Mouse (Mus musculus): ENCODE measurements around the gene Samd15. TPM values are rescaled to one million over a fixed set of nuclear protein-coding genes. Genes with fewer than 3 reads are reported as not detected.

The Samd15 gene
- polyA plus RNA-seq, 1 experiment from 2014 or later: 1.1 TPM

DNA sequence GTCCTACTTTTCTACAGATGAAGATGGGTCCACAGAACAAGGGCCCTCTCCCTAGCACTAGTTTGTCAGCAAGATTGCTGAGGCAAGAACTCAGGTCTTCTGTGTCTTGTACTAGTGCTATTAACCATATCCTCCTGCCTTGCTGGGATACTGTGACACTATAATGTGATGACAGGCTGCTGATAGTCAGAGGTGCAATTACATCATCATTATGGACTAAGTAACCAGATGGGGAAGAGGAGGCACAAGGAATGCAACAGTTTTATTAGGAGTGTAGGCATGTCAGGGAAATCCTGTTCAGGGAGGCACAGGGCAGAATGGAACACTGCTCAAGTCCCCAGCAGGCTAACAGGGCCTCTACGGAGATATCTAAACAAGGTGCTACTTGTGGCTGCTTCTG is 39.1 kb downstream of the Samd15 start, which contains the start of gene Noxred1:
Gene Noxred1, minus strand, starts transcription at position 101 of the 400 bp plus-strand sequence.
- H3K4me1 ChIP-seq (replicated peaks): no peaks in the 10 kb centered on the region
- no peaks in the 10 kb centered on the region for H3K27me3 ChIP-seq (replicated peaks)
- H3K36me3 ChIP-seq: peaks cover 15% of the 10 kb centered on the region; the same call in 1 of the 2 replicates
- 89% methylated on average over 1 of the region's 1 CpGs for WGBS
- H3K4me2 ChIP-seq (replicated peaks): no peak within 1 kb of the TSS
- H3K27ac ChIP-seq: no peak within 1 kb of the TSS
- no peak within 1 kb of the TSS for H3K4me3 ChIP-seq (replicated peaks)
- H3K9ac ChIP-seq: no peak within 1 kb of the TSS
- no peak for ATAC-seq
- H3K9me3 ChIP-seq: no peaks in the 10 kb centered on the region

DNA sequence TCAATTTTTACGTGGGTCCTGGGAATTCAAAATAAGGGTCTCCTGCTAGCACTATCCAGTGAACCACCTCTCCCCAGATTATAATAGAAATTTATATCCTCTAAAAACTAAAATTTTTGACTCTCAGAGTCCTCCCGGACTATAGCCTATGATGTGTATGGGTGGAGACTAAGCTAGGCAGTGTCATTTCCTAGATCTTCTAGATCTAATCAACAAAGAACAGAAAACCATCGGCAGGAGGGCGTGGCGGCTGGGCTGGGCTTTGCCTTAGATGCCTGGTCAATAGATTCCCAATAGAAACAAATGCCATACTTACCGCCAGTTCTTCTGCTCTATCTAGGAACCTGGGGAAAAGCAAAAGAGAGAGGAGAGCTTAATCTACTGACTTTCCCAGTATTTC is 50.6 kb downstream of the Samd15 start:
- Histone ChIP-seq H3K27me3 (replicated peaks) (no peaks in the 10 kb centered on the region), H3K36me3 (peaks cover 34% of the 10 kb centered on the region), H3K4me2 (replicated peaks) (no peak overlapping the region), H3K9me3 (no peaks in the 10 kb centered on the region), H3K4me1 (replicated peaks) (no peaks in the 10 kb centered on the region), H3K27ac (no peak overlapping the region), H3K4me3 (replicated peaks) (no peak overlapping the region), H3K9ac (no peak overlapping the region)
- ATAC-seq: no peak
- 89% methylated on average over 6 of the region's 6 CpGs for WGBS

DNA sequence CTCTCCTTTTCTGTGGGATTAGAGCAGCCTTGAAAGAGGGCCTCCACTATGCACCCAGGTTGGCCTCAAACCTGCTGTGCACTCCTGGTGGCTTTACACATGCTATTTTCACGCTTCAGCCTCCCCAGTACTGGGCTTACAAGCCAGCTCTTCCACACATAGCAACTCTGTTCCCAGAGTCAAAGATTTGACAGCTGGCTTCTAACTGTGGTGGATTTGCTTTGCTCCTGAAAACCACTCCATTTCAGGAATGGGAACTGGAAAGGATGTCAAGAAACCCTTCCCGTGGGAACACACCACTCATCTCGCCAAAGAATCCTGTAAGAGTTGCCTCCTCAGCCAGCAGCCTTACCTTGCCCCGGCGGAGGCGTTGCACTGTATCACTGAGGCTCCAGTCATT is 54.4 kb downstream of the Samd15 start:
- Histone ChIP-seq H3K27me3 (replicated peaks) (no peaks in the 10 kb centered on the region), H3K4me3 (replicated peaks) (no peak overlapping the region), H3K36me3 (peaks cover 36% of the 10 kb centered on the region), H3K4me2 (replicated peaks) (no peak overlapping the region), H3K4me1 (replicated peaks) (no peaks in the 10 kb centered on the region), H3K27ac (no peak overlapping the region), H3K9me3 (no peaks in the 10 kb centered on the region), H3K9ac (no peak overlapping the region)
- no peak for ATAC-seq
- 94% methylated on average over 6 of the region's 6 CpGs for WGBS

DNA sequence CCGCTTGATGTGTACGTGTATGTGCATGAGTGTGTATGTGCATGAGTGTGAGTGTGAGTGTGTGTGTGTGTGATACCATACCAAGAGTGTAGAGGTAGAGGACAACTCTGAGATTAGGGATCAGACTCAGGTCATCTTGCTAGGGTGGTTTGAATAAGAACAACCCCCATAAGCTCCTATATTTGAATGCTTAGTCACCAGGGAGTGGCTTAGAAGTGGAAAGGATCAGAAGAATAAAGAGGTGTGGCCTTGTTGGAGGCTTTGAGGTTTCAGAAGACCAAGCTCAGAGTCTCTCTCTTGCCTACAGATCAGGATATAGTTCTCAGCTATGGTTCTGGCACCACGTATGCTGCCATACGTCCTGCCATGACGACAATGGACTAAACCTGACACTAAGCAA is 57.1 kb downstream of the Samd15 start:
- H3K4me3 ChIP-seq (replicated peaks): no peak overlapping the region
- H3K9me3 ChIP-seq: no peaks in the 10 kb centered on the region
- ATAC-seq: no peak
- H3K4me1 ChIP-seq (replicated peaks): no peaks in the 10 kb centered on the region
- no peak overlapping the region for H3K27ac ChIP-seq
- no peak overlapping the region for H3K4me2 ChIP-seq (replicated peaks)
- no peak overlapping the region for H3K9ac ChIP-seq
- H3K27me3 ChIP-seq (replicated peaks): no peaks in the 10 kb centered on the region
- 95% methylated on average over 5 of the region's 5 CpGs for WGBS
- peaks cover 31% of the 10 kb centered on the region for H3K36me3 ChIP-seq

DNA sequence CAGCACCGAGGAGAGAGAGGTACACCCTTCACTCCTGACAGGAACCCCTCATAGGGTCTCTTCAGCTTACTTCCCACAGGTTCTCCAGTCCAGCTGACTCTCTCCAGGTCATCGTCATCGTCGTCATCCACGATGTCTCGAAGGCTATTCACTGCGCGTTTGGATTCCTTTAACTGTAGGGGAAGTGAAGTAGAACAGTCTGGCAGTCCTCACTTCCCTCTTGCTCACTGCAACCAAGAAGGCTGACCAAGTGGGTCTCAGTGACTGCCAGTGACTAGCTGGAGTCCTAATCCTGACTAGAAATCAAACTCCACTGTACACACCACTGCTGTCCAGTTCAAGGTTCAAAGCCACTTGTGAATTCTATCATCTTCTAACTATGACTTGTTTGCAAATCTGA is 61.0 kb downstream of the Samd15 start:
- WGBS: 96% methylated on average over 8 of the region's 8 CpGs
- Histone ChIP-seq H3K27me3 (replicated peaks) (no peaks in the 10 kb centered on the region), H3K4me3 (replicated peaks) (no peak overlapping the region), H3K27ac (no peak overlapping the region), H3K9me3 (no peaks in the 10 kb centered on the region), H3K9ac (no peak overlapping the region), H3K4me2 (replicated peaks) (no peak overlapping the region), H3K36me3 (peaks cover 13% of the 10 kb centered on the region; the same call in 1 of the 2 replicates), H3K4me1 (replicated peaks) (no peaks in the 10 kb centered on the region)
- ATAC-seq: no peak

Other genes starting within 250 kb of the Samd15 start
- gene Zdhhc22, start 209.3 kb upstream of the Samd15 start, polyA plus RNA-seq (2015; fragmentation: Nextera tagmentation; extraction: Ambion mirVana): 0.06 and 0.34 TPM in 2 replicates
- gene Tmem63c, start 178.4 kb upstream of the Samd15 start, polyA plus RNA-seq (2015; fragmentation: Nextera tagmentation; extraction: Ambion mirVana): 0.44 and 0.63 TPM in 2 replicates
- 1.1 and 1.2 TPM in 2 replicates for gene Ngb, start 97.2 kb upstream of the Samd15 start, polyA plus RNA-seq (2015; fragmentation: Nextera tagmentation; extraction: Ambion mirVana)
- 44.8 and 48.5 TPM in 2 replicates for gene Gstz1, start 52.6 kb upstream of the Samd15 start, polyA plus RNA-seq (2015; fragmentation: Nextera tagmentation; extraction: Ambion mirVana)
- gene Pomt2, start 51.8 kb upstream of the Samd15 start, polyA plus RNA-seq (2015; fragmentation: Nextera tagmentation; extraction: Ambion mirVana): 12.9 and 13.1 TPM in 2 replicates
- 1.7 TPM in 2 replicates for gene Tmed8, start 731 bp downstream of the Samd15 start, polyA plus RNA-seq (2015; fragmentation: Nextera tagmentation; extraction: Ambion mirVana)
- 0.25 and 0.36 TPM in 2 replicates for gene Noxred1, start 39.0 kb downstream of the Samd15 start, polyA plus RNA-seq (2015; fragmentation: Nextera tagmentation; extraction: Ambion mirVana)
- 36.6 and 40.1 TPM in 2 replicates for gene Vipas39, start 66.5 kb downstream of the Samd15 start, polyA plus RNA-seq (2015; fragmentation: Nextera tagmentation; extraction: Ambion mirVana)
- gene Ahsa1, start 66.8 kb downstream of the Samd15 start, polyA plus RNA-seq (2015; fragmentation: Nextera tagmentation; extraction: Ambion mirVana): 228 and 230 TPM in 2 replicates
- 0.49 and 0.55 TPM in 2 replicates for gene Ism2, start 100.0 kb downstream of the Samd15 start, polyA plus RNA-seq (2015; fragmentation: Nextera tagmentation; extraction: Ambion mirVana)
- 115 and 119 TPM in 2 replicates for gene Sptlc2, start 188.6 kb downstream of the Samd15 start, polyA plus RNA-seq (2015; fragmentation: Nextera tagmentation; extraction: Ambion mirVana)
- gene Slirp, start 244.2 kb downstream of the Samd15 start, polyA plus RNA-seq (2015; fragmentation: Nextera tagmentation; extraction: Ambion mirVana): 290 and 308 TPM in 2 replicates
- 48.3 and 50.6 TPM in 2 replicates for gene Alkbh1, start 244.3 kb downstream of the Samd15 start, polyA plus RNA-seq (2015; fragmentation: Nextera tagmentation; extraction: Ambion mirVana)

All from intestine, embryonic 15.5 days (tissue).